Mouse (Mus musculus): ENCODE measurements around the gene Cemip. TPM values are rescaled to one million over a fixed set of nuclear protein-coding genes. Genes with fewer than 3 reads are reported as not detected.

Cemip gene
- polyA plus RNA-seq, 1 experiment from 2014 or later, result 0.41 TPM

DNA sequence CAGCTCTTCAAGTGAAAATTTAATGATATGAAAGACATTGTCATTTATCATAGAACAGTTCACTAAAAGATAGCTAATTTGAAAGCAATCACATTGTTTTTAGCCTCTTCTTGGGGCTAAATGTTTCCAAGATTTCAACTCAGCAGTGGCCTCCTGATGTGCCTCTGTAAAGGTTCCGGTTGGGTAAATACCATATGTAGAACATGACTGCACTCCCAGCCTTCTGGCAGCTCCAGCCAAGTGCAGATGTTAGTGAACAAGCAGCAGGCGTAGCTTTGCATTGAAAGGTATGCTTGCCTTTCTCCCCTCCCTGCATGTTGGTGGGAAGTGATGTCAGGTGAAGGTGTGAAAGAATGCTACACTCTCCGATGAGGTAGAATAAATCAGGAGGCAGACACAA, 28.5 kb upstream of the Cemip start:
- peaks cover 43% of the 10 kb centered on the region for H3K4me1 ChIP-seq
- no peak for DNase-seq (ENCODE audit: low spot score)
- H3K27me3 ChIP-seq (ENCODE audit: insufficient read depth, poor library complexity, severe bottlenecking), result no peaks in the 10 kb centered on the region
- peaks cover 24% of the 10 kb centered on the region for H3K36me3 ChIP-seq
- H3K27ac ChIP-seq, result no peak overlapping the region
- no peak overlapping the region for H3K4me3 ChIP-seq
- no peaks in the 10 kb centered on the region for H3K9me3 ChIP-seq
- 88% methylated on average over 3 of the region's 3 CpGs for WGBS

DNA sequence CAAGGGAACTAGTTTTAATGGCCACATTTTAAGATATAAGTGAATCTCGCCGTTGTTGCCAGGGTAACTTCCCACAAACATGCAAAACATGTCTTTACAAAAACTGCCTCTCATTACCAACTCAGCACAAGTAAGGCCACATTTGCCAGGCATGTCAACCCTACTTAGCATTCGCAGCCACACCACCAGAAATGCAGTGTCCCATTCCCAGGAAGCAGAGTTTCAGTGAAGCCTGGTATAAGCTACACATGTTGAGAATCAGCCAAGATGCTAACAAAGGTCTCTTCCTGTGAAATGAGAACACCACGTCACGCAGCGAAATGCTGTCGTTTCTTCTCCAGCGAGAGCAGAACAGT, 26.7 kb upstream of the Cemip start:
- WGBS, result 91% methylated on average over 8 of the region's 8 CpGs

DNA sequence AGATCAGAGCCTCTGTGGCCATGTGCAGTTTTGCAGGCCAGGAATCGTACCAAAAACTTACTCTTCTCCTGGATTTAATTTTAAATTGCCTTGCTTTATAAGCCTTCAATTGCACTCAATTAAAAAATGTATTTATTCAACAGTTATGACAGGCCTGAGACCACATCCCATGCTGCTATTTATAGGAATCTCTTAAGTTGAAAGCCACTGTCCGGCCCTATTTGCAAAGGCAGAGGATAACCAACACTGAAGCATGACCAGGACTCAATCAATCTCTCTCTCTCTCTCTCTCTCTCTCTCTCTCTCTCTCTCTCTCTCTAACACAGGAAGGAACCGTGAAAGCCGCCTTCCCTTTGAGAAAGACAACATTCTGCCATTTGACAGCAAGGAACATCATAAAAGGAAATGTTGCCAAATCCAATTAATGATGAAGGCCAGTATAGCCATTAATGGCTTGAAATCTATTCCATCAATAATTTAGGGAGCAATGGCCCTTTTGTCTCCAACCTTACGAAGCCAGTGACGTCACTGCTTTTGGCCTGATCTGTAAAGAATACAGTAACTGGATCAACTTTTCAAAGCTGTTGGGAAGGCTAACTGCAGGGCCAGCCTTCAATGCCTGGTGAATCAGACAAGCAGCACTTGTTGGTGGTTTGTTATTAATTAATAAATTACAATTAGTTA, 26.2 kb upstream of the Cemip start:
- Histone ChIP-seq H3K36me3 (peaks cover 34% of the 10 kb centered on the region), H3K27ac (no peak overlapping the region)
- no peak for DNase-seq (ENCODE audit: low spot score)

More for the DNA sequence above, 26.7 kb upstream of the Cemip start:
- no peak overlapping the region for H3K27ac ChIP-seq
- H3K4me3 ChIP-seq, result no peak overlapping the region
- H3K9me3 ChIP-seq, result no peaks in the 10 kb centered on the region
- DNase-seq (ENCODE audit: low spot score), result no peak
- peaks cover 25% of the 10 kb centered on the region for H3K4me1 ChIP-seq
- H3K27me3 ChIP-seq (ENCODE audit: insufficient read depth, poor library complexity, severe bottlenecking), result no peaks in the 10 kb centered on the region
- H3K36me3 ChIP-seq, result peaks cover 34% of the 10 kb centered on the region

DNA sequence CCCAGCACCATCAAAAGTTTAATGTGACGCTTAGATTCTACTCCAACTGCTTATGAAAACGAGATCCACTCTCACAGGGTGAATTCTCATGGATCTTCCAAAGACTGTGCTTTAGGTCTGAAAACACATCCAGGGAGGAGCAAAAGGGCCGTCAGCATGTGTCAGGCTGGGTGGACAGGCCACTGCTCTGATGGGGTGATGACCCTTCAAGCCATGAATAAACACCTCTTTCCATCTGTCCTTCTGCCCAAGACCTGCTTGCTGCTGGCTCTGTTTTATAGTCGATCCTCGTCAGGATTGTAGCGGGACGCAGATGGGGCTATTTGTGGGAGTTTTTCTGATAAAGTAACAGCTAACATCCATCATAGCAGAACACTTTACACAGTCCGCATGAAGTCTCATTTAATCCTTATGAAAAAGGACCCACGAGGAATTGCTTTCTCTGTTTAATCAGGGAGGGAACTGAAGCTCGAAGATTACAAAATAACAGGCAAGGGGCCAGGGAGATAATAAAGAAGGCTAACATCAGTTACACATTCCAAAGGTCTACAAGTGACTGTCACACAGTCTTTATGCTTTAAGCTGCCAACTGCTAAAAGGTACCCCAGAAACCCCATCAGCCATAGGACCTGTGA, 25.5 kb upstream of the Cemip start:
- WGBS, result 75% methylated on average over 10 of the region's 10 CpGs
- Histone ChIP-seq H3K4me1 (peaks cover 15% of the 10 kb centered on the region; the same call in 1 of the 2 replicates), H3K27me3 (ENCODE audit: insufficient read depth, poor library complexity, severe bottlenecking) (no peaks in the 10 kb centered on the region), H3K27ac (no peak overlapping the region), H3K9me3 (no peaks in the 10 kb centered on the region), H3K4me3 (no peak overlapping the region), H3K36me3 (peaks cover 38% of the 10 kb centered on the region)
- no peak for DNase-seq (ENCODE audit: low spot score)

More for the DNA sequence above, 26.2 kb upstream of the Cemip start:
- Histone ChIP-seq H3K9me3 (no peaks in the 10 kb centered on the region), H3K4me1 (peaks cover 20% of the 10 kb centered on the region), H3K27me3 (ENCODE audit: insufficient read depth, poor library complexity, severe bottlenecking) (no peaks in the 10 kb centered on the region), H3K4me3 (no peak overlapping the region)
- WGBS, result 83% methylated on average over 6 of the region's 6 CpGs

DNA sequence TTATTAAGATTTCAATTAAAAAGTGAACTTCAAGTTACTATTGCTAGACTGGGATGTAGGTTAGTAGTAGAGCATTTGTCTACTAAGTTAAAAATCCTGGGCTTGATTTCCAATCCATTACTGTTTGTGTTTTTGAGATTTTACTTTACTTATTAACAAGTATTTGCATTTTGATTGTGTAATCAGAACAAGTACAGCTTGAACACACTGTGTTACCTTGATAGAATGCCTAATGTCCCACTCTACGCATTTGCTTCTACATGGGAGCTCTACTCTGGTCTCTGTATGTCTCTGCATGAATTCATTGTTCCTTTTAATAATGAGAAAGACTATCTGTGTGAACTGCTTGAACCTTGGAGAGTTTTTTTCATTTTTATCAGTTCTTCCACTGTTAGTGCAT, 20.6 kb upstream of the Cemip start:
- H3K9me3 ChIP-seq, result no peaks in the 10 kb centered on the region
- no peak for DNase-seq (ENCODE audit: low spot score)
- H3K4me1 ChIP-seq, result peaks cover 7% of the 10 kb centered on the region; the same call in 1 of the 2 replicates
- H3K27ac ChIP-seq, result no peak overlapping the region
- H3K4me3 ChIP-seq, result no peak overlapping the region
- no peaks in the 10 kb centered on the region for H3K27me3 ChIP-seq (ENCODE audit: insufficient read depth, poor library complexity, severe bottlenecking)
- 95% methylated on average over 1 of the region's 1 CpGs for WGBS
- peaks cover 30% of the 10 kb centered on the region for H3K36me3 ChIP-seq

DNA sequence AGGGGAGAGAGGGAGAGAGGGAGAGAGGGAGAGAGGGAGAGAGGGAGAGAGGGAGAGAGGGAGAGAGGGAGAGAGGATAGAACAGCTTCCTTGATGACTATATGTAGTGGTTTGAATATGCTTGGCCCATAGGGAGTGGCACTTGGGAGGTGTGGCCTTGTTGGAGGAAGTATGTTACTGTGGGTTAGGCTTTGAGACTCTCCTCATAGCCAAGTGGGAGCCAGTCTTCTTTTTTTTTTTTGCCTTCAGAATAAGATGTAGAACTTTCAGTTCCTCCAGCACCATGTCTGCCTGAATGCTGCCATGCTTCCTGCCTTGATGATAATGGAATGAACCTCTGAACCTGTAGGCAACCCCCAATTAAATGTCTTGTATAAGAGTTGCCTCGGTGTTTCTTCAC, 16.3 kb upstream of the Cemip start:
- H3K27ac ChIP-seq, result no peak overlapping the region
- DNase-seq (ENCODE audit: low spot score), result no peak
- H3K27me3 ChIP-seq (ENCODE audit: insufficient read depth, poor library complexity, severe bottlenecking), result no peaks in the 10 kb centered on the region
- WGBS, result 84% methylated on average over 1 of the region's 1 CpGs
- no peak overlapping the region for H3K4me3 ChIP-seq
- no peaks in the 10 kb centered on the region for H3K4me1 ChIP-seq
- peaks cover 10% of the 10 kb centered on the region; the same call in 1 of the 2 replicates for H3K36me3 ChIP-seq
- no peaks in the 10 kb centered on the region for H3K9me3 ChIP-seq

DNA sequence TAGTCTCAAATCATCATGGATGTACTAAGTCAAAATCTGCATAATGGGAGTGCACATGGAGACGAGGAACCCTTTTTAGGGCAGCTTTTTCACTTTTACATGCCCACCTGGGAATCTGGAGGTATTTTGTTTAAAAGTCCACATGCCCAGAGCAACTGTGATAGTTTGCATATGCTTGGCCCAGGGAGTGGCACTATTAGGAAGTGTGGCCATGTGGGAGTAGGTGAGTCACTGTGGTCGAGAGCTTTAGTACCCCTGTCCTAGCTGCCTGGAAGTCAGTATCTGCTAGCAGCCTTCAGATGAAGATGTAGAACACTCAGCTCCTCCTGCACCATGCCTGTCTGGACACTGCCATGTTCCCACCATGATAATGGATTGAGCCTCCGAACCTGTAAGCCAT, 14.4 kb upstream of the Cemip start:
- Histone ChIP-seq H3K4me1 (no peaks in the 10 kb centered on the region), H3K9me3 (no peaks in the 10 kb centered on the region), H3K36me3 (peaks cover 3% of the 10 kb centered on the region; the same call in 1 of the 2 replicates), H3K27me3 (ENCODE audit: insufficient read depth, poor library complexity, severe bottlenecking) (no peaks in the 10 kb centered on the region), H3K27ac (no peak overlapping the region), H3K4me3 (no peak overlapping the region)
- DNase-seq (ENCODE audit: low spot score), result no peak
- 81% methylated on average over 3 of the region's 3 CpGs for WGBS

DNA sequence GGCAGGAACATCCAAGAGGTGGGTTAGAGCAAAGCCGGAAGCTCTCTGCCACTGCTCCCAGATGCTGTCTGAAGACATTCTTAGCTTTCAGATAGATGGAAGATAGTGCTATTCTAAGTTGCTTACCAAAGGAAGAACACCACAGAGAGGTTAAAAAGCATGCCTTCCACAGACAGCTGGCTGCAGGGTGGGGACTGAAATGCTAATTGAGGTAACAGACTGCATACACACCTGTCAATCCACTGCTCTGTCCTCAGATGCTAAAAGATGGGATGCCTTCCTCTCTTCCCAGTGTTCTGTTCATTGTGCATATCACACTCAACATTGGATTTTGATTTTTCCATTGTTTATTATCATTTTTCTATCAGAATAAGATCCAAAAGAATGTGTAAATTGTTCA, 11.8 kb upstream of the Cemip start:
- no peak overlapping the region for H3K27ac ChIP-seq
- H3K27me3 ChIP-seq (ENCODE audit: insufficient read depth, poor library complexity, severe bottlenecking), result no peaks in the 10 kb centered on the region
- no peaks in the 10 kb centered on the region for H3K9me3 ChIP-seq
- no peaks in the 10 kb centered on the region for H3K4me1 ChIP-seq
- DNase-seq (ENCODE audit: low spot score), result no peak
- H3K36me3 ChIP-seq, result no peaks in the 10 kb centered on the region
- H3K4me3 ChIP-seq, result no peak overlapping the region
- WGBS, result 93% methylated on average over 1 of the region's 1 CpGs

DNA sequence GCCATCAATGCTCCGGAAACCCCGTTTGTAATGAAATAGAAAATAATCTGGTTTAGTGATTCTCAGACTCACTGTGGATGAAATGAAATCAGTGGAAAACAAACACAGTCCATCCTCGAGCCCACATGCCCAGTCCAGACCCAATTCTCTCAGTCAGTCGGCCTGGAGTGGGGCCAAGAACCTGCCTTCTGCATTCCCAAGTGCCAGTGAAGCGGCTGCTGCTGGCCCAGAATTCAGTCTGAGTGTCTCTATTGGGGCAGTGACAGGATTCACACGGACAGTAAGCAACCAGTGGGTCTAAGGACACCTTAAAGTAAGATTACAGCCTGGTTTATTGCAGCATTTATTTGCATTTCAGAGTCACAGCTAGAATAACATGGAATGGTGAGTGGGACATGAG, 10.2 kb upstream of the Cemip start:
- H3K27me3 ChIP-seq (ENCODE audit: insufficient read depth, poor library complexity, severe bottlenecking), result no peaks in the 10 kb centered on the region
- no peak for DNase-seq (ENCODE audit: low spot score)
- no peak overlapping the region for H3K4me3 ChIP-seq
- no peaks in the 10 kb centered on the region for H3K4me1 ChIP-seq
- H3K36me3 ChIP-seq, result no peaks in the 10 kb centered on the region
- WGBS, result 68% methylated on average over 6 of the region's 6 CpGs
- H3K9me3 ChIP-seq, result no peaks in the 10 kb centered on the region
- H3K27ac ChIP-seq, result no peak overlapping the region

DNA sequence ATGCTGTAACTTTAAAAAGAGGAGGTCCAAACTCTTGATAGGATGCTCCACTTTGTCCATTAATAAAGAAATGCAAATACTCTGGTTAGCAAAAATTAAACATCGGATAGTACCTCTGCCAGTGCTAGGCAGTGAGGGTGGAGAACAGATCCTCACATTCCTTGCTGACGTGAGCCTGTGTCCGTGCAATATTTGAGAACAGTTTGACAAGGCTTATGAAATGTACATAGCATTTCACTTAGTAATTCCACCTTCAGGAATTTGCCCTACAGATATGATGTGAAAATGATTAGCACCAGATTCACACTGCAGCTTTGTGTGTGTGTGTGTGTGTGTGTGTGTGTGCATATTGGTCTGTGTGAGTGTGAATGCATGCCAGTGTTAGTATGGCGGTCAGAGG, 4.5 kb upstream of the Cemip start:
- no peak for DNase-seq (ENCODE audit: low spot score)
- no peak overlapping the region for H3K27ac ChIP-seq
- H3K4me1 ChIP-seq, result peaks cover 7% of the 10 kb centered on the region; the same call in 1 of the 2 replicates
- H3K9me3 ChIP-seq, result no peaks in the 10 kb centered on the region
- H3K36me3 ChIP-seq, result no peaks in the 10 kb centered on the region
- no peak overlapping the region for H3K4me3 ChIP-seq
- peaks cover 28% of the 10 kb centered on the region for H3K27me3 ChIP-seq (ENCODE audit: insufficient read depth, poor library complexity, severe bottlenecking)
- 71% methylated on average over 4 of the region's 4 CpGs for WGBS

DNA sequence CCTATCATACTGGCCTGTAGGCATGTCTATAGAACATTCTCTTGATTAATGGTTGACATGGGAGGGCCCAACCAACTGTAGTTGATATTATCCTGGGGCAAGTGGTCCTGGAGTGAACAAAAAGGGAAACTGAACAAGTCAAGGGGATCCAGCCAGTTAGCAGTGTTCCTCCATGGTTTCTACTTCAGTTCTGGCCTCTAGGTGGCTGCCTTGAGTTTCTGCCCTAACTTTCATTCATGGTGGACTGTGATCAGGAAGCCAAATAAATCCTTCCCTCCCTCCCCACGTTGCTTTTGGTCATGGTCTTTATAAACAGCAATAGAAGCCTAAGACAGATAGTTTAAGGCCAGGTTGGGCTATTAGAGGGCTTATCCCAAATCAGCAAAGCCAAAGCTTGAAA, 3.5 kb upstream of the Cemip start:
- WGBS, result 15% methylated on average over 1 of the region's 1 CpGs
- H3K27ac ChIP-seq, result no peak overlapping the region
- peaks cover 38% of the 10 kb centered on the region for H3K27me3 ChIP-seq (ENCODE audit: insufficient read depth, poor library complexity, severe bottlenecking)
- H3K9me3 ChIP-seq, result no peaks in the 10 kb centered on the region
- H3K4me1 ChIP-seq, result peaks cover 17% of the 10 kb centered on the region; the same call in 1 of the 2 replicates
- DNase-seq (ENCODE audit: low spot score), result no peak
- no peak overlapping the region for H3K4me3 ChIP-seq
- no peaks in the 10 kb centered on the region for H3K36me3 ChIP-seq

DNA sequence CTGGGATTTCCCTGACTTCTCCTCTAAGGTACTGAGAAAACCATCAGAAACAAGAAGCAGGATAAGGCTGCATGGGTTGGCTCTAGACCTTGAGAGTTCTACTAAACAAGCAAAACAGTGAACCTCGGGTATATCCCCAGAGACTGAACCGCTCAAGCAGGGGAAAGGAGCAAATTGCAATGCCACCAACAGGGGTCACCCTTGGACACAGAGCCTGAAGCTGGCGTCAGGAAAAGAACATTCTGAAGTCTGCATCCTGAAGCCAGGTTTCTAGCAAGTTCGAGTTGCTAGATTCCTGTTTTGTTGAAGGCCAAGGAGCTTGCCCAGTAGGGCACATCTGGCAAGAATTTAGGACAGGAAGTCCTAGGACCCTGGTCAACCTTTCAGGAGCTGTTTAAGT, 2.7 kb upstream of the Cemip start:
- Histone ChIP-seq H3K27me3 (ENCODE audit: insufficient read depth, poor library complexity, severe bottlenecking) (peaks cover 42% of the 10 kb centered on the region), H3K9me3 (no peaks in the 10 kb centered on the region), H3K4me1 (peaks cover 17% of the 10 kb centered on the region; the same call in 1 of the 2 replicates), H3K4me3 (no peak overlapping the region), H3K36me3 (no peaks in the 10 kb centered on the region), H3K27ac (no peak overlapping the region)
- DNase-seq (ENCODE audit: low spot score), result no peak
- WGBS, result 10% methylated on average over 4 of the region's 4 CpGs

DNA sequence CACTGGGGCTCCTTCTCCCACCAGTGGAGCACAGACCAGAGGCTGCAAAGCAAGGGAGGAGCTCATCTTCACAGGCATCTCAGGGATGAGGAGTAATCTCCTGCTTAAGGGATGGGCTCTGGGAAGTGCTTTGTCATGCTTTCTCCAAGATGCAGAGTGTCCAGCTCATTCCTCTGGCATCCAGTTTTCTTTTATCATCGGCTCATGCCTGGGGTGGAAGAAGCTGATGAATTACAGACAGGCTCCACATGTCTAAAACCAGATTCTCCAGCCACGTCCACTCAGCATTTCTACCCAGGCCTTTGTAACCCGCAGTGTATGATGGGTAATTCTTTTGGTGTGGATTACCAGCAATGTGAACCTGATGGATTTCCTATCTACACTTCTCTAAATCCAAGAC, 1.9 kb upstream of the Cemip start:
- no peak overlapping the region for H3K27ac ChIP-seq
- peaks cover 42% of the 10 kb centered on the region for H3K27me3 ChIP-seq (ENCODE audit: insufficient read depth, poor library complexity, severe bottlenecking)
- WGBS, result 66% methylated on average over 3 of the region's 3 CpGs

More for the DNA sequence above, 1.9 kb upstream of the Cemip start:
- no peak overlapping the region for H3K4me3 ChIP-seq
- H3K9me3 ChIP-seq, result no peaks in the 10 kb centered on the region
- peaks cover 17% of the 10 kb centered on the region; the same call in 1 of the 2 replicates for H3K4me1 ChIP-seq
- no peaks in the 10 kb centered on the region for H3K36me3 ChIP-seq
- DNase-seq (ENCODE audit: low spot score), result no peak
